Mouse (Mus musculus) spleen, postnatal 0 days (tissue): ENCODE measurements around the gene Bri3bp. TPM values are rescaled to one million over a fixed set of nuclear protein-coding genes. Genes with fewer than 3 reads are reported as not detected.

Experiments used
- polyA plus RNA-seq: library from polyadenylated mRNA; unstranded; fragments of >200 nt; fragmentation: Nextera tagmentation; extraction: Ambion mirVana; gene quantifications from 2 replicates; pipeline ENCODE4 v1.2.1, GENCODE M21; 2015

Gene Bri3bp
- 43.0 TPM in 2 replicates for polyA plus RNA-seq

DNA sequence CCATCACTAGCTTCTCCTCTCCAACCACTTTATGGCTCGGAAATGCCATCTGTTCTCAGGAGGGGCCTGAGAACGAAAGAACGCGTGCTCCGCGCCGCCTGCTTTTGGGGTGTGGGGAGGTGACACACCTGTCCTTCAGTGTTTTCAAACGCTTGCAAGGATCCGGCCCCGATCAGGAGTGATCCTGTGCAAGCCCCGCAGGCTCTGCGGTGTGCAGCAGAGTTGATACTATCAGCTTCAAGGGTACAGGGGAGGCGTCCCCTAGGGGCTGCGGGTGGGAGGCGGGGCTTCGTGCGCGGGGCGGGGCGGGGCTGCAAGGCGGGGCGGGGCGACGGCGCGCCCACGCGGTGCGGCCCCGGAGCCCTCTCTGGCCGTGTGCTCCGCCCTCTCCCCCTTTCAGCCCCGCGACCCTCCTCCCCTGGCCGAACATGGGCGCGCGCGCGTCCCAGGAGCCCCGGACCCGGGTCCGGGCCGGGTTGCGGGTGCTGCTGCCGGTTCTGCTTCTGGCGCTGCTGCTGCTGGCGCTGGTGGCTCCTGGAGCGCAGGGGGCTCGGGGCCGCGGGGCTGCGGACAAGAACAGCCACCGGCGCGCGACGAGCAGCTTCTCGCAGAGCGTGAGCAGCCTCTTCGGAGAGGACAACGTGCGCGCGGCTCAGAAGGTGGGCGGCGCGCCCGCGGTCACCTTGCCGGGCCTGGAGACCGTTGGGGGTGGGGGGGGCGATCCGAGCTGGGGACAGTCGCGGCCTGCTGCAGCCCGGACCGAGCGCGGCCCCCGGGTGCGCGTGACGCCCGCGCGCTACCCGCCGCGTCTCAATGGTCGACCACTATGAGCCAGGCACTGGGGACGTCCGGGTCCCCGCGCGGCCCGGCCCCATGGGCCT is at the start of gene Bri3bp:
Gene Bri3bp, plus strand, starts transcription at position 335 of the 881 bp plus-strand sequence.

DNA sequence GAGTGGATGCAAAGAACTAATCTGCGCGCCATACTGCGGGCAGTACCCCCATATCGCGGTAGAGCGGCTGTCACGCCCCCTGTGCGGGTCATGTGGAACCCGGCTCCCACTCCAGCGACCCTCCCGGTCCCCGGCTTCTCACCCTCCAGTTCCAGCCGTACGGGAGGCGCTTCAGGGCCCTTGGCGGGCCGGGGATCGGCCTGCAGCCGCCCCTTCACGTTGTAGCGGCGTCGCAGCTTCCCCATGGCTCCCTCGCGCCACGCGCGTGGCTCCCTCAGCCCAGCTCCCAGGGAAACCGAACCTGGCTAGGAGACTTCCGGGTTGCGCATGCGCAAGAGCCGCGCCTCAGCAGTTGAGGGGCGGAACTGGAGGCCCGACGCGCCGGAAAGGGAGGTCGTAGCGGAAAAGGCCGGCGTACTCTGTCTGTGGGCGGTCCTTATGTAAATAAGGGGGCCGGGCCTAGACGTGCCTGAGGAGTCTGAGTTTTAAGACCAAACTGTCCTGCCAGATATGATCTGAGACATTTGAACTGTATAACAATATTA is 7.5 kb upstream of the Bri3bp start, which contains the start of gene Dhx37:
Gene Dhx37, minus strand, starts transcription at position 329 of the 545 bp plus-strand sequence.

DNA sequence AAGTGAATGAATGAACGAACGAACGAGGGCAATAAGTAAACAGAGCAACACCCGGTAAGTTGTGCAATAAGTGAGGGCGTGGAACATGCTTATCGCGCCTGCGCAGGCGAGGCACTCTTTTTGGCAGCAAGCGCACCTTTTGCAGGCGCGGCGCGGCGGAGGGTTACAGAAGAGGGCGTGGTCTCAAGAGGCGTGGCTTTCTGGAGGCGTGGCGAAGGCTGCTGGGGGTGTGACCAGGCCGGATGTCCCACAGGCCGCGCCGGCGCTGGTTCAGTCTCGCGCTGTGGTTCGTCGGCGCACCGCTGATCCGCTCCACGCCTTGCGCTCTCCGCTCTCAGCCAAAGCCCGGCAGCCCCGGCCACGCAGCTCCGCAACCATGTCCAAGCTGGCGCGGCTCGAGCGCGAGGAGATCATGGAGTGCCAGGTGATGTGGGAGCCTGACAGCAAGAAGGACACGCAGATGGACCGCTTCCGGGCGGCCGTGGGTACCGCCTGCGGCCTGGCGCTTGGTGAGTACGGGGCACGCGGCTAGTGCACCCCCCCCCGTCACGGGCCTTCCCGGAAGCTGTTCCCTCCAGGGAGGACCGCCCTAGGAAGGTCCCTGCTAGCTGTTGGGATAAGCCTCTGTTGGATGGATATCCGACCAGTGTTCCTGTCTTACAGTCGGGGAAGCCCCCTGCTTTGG is 34.4 kb downstream of the Bri3bp start, which contains the start of gene Aacs:
Gene Aacs, plus strand, starts transcription at position 214 of the 685 bp plus-strand sequence.

Other genes starting within 250 kb of the Bri3bp start
- 52.7 and 56.7 TPM in 2 replicates for gene Scarb1, start 100.5 kb upstream of the Bri3bp start, polyA plus RNA-seq
- 0.42 and 0.52 TPM in 2 replicates for gene Gm10382, start 52.2 kb upstream of the Bri3bp start, polyA plus RNA-seq
- 427 and 428 TPM in 2 replicates for gene Ubc, start 51.4 kb upstream of the Bri3bp start, polyA plus RNA-seq
- gene Dhx37, start 7.4 kb upstream of the Bri3bp start, polyA plus RNA-seq: 5.3 and 7.9 TPM in 2 replicates
- gene Aacs, start 34.2 kb downstream of the Bri3bp start, polyA plus RNA-seq: 7.7 and 11.4 TPM in 2 replicates
- 0.04 TPM in 1 of 2 replicates, not detected in the other for gene Tmem132b, start 90.2 kb downstream of the Bri3bp start, polyA plus RNA-seq